ENCODE assay signal across 9 mouse cellular contexts in the genomic region with DNA sequence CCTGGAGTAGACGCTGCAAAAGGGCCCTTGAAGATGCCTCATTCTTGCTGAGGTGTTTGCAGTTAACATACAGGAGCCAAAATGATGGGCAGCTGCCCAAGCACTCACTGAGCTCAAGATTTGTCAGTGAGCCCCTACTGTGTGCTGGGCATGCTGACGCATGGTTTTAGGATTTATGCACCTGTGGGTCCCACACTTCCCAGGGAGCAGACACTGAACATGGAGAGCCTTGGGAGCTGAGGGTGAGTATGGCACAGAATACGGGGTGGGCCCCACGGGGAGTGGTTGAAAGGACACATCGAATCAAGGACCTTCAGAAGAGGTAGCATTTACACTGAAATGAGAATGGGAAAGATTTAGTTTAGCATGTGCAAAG. TPM values are rescaled to one million over a fixed set of nuclear protein-coding genes. Genes with fewer than 3 reads are reported as not detected.
DNase-seq lines count a peak whose midpoint lies in the region; ATAC-seq and TF ChIP-seq lines count a peak whose summit lies in the region.
"Had no signal": no experiment of that assay in that cellular context is flagged by ENCODE, and none has a peak within 500 bp of the region (broad histone marks: within the 10 kb centered on the region; RNA-seq: fewer than 3 reads in every experiment).

No protein-coding gene starts in this region.

- H3K27ac ChIP-seq in heart, embryonic 14.5 days (replicated peaks in 1 of 2; ENCODE audit: control insufficient read depth in 1 of 2, insufficient read depth in 1 of 2, low read depth in 2 of 2, low read length in 2 of 2), result peak overlapping the region; percentile 75 to 76
- H3K27ac ChIP-seq in midbrain, embryonic 13.5 days, result peak overlapping the region; percentile 63
- H3K27ac ChIP-seq in midbrain, embryonic 11.5 days (ENCODE audit: low read depth, low read length), result no peak overlapping the region
- H3K27ac ChIP-seq in hindbrain, postnatal 0 days, result peak overlapping the region; percentile 81
- H3K27ac ChIP-seq in stomach, postnatal 0 days (replicated peaks), result peak overlapping the region; percentile 81
- H3K27ac ChIP-seq: kidney, embryonic 15.5 days; liver, embryonic 13.5 days had no signal

- no peak overlapping the region for H3K9ac ChIP-seq in heart, embryonic 14.5 days (ENCODE audit: low read length)
- no peak overlapping the region for H3K9ac ChIP-seq in midbrain, embryonic 13.5 days (replicated peaks)
- no peak overlapping the region for H3K9ac ChIP-seq in midbrain, embryonic 11.5 days (ENCODE audit: low read length)
- H3K9ac ChIP-seq in hindbrain, postnatal 0 days (replicated peaks; ENCODE audit: low read length), result no peak overlapping the region; the same call in 1 of the 2 replicates
- H3K9ac ChIP-seq in stomach, postnatal 0 days (ENCODE audit: low read length), result no peak overlapping the region
- H3K9ac ChIP-seq: kidney, embryonic 15.5 days; liver, embryonic 13.5 days had no signal

- 64% methylated on average over 5 of the region's 5 CpGs for WGBS in heart, embryonic 14.5 days
- 77% methylated on average over 5 of the region's 5 CpGs for WGBS in midbrain, embryonic 13.5 days
- WGBS in midbrain, embryonic 11.5 days, result 84% methylated on average over 5 of the region's 5 CpGs
- 40% methylated on average over 5 of the region's 5 CpGs for WGBS in hindbrain, postnatal 0 days
- 57% methylated on average over 5 of the region's 5 CpGs for WGBS in stomach, postnatal 0 days

- H3K4me2 ChIP-seq in heart, embryonic 14.5 days (ENCODE audit: low read length), result peak overlapping the region; percentile 44
- H3K4me2 ChIP-seq in midbrain, embryonic 13.5 days (replicated peaks), result no peak overlapping the region
- no peak overlapping the region for H3K4me2 ChIP-seq in midbrain, embryonic 11.5 days
- H3K4me2 ChIP-seq in hindbrain, postnatal 0 days (ENCODE audit: low read depth, low read length), result peak overlapping the region; percentile 39
- H3K4me2 ChIP-seq in stomach, postnatal 0 days (replicated peaks; ENCODE audit: low read depth), result peak overlapping the region; percentile 25; the same call in 1 of the 2 replicates
- H3K4me2 ChIP-seq: kidney, embryonic 15.5 days; liver, embryonic 13.5 days had no signal

- no peaks in the 10 kb centered on the region for H3K9me3 ChIP-seq in heart, embryonic 14.5 days (ENCODE audit: control insufficient read depth, low read length)
- H3K9me3 ChIP-seq in midbrain, embryonic 13.5 days, result no peaks in the 10 kb centered on the region
- H3K9me3 ChIP-seq in midbrain, embryonic 11.5 days (ENCODE audit: control insufficient read depth, low read length), result no peaks in the 10 kb centered on the region
- no peaks in the 10 kb centered on the region for H3K9me3 ChIP-seq in hindbrain, postnatal 0 days (ENCODE audit: low read length)
- no peaks in the 10 kb centered on the region for H3K9me3 ChIP-seq in stomach, postnatal 0 days (ENCODE audit: control insufficient read depth, low read length)
- H3K9me3 ChIP-seq: kidney, embryonic 15.5 days; liver, embryonic 13.5 days had no signal

- no peaks in the 10 kb centered on the region for H3K27me3 ChIP-seq in heart, embryonic 14.5 days (ENCODE audit: control insufficient read depth, insufficient read depth, low read length)
- no peaks in the 10 kb centered on the region for H3K27me3 ChIP-seq in midbrain, embryonic 13.5 days
- no peaks in the 10 kb centered on the region for H3K27me3 ChIP-seq in midbrain, embryonic 11.5 days (ENCODE audit: control insufficient read depth, insufficient read depth, low read length)
- no peaks in the 10 kb centered on the region for H3K27me3 ChIP-seq in hindbrain, postnatal 0 days (ENCODE audit: insufficient read depth, low read length)
- H3K27me3 ChIP-seq in stomach, postnatal 0 days (ENCODE audit: control insufficient read depth, insufficient read depth, low read length), result no peaks in the 10 kb centered on the region
- H3K27me3 ChIP-seq: kidney, embryonic 15.5 days; liver, embryonic 13.5 days had no signal

- ATAC-seq in heart, embryonic 14.5 days (ENCODE audit: insufficient number of reproducible peaks, insufficient read depth, low FRiP score, low read depth), result no peak
- no peak; the same call in 1 of the 2 replicates for ATAC-seq in midbrain, embryonic 13.5 days
- no peak for ATAC-seq in midbrain, embryonic 11.5 days (ENCODE audit: low FRiP score)
- peak; percentile 30; the same call in 1 of the 2 replicates for ATAC-seq in hindbrain, postnatal 0 days
- no peak for ATAC-seq in stomach, postnatal 0 days (ENCODE audit: low FRiP score, low TSS enrichment)

- H3K4me3 ChIP-seq in heart, embryonic 14.5 days (ENCODE audit: control insufficient read depth in 1 of 2, insufficient read depth in 1 of 2, low read depth in 1 of 2, low read length in 2 of 2), result no peak overlapping the region
- H3K4me3 ChIP-seq in midbrain, embryonic 13.5 days (replicated peaks), result no peak overlapping the region
- no peak overlapping the region for H3K4me3 ChIP-seq in midbrain, embryonic 11.5 days (ENCODE audit: low read depth, low read length)
- H3K4me3 ChIP-seq in hindbrain, postnatal 0 days (ENCODE audit: low read length), result no peak overlapping the region
- H3K4me3 ChIP-seq in stomach, postnatal 0 days (ENCODE audit: low read depth, low read length), result no peak overlapping the region
- H3K4me3 ChIP-seq: kidney, embryonic 15.5 days; liver, embryonic 13.5 days had no signal

- TF ChIP-seq CTCF in hindbrain, postnatal 0 days (IDR thresholded peaks at IDR 0.05; ENCODE audit: low read depth), result no peak
- TF ChIP-seq CTCF in stomach, postnatal 0 days (IDR thresholded peaks at IDR 0.05; ENCODE audit: low read depth), result no peak

- DNase-seq in heart, adult 18-20 months, result no peak
- no peak for DNase-seq in midbrain, embryonic 11.5 days (ENCODE audit: low spot score, missing footprints)
- no peak for DNase-seq in hindbrain, postnatal 0 days (ENCODE audit: low spot score)
- DNase-seq in stomach, postnatal 0 days (ENCODE audit: low spot score), result no peak
- DNase-seq in cerebellum, adult 8-10 months, result no peak
- DNase-seq: liver, embryonic 13.5 days had no signal

- no peak for TF ChIP-seq EP300 in stomach, postnatal 0 days (optimal IDR thresholded peaks at IDR 0.05)

- peaks cover 9 to 16% of the 10 kb centered on the region in 2 experiments for H3K4me1 ChIP-seq in heart, embryonic 14.5 days (ENCODE audit: control insufficient read depth in 2 of 2, insufficient read depth in 2 of 2, low read length in 2 of 2)
- H3K4me1 ChIP-seq in midbrain, embryonic 13.5 days (replicated peaks), result peaks cover 9% of the 10 kb centered on the region
- no peaks in the 10 kb centered on the region for H3K4me1 ChIP-seq in midbrain, embryonic 11.5 days (ENCODE audit: control insufficient read depth, insufficient read depth, low read length)
- H3K4me1 ChIP-seq in hindbrain, postnatal 0 days (ENCODE audit: insufficient read depth, low read length), result peaks cover 6% of the 10 kb centered on the region
- H3K4me1 ChIP-seq in stomach, postnatal 0 days (replicated peaks; ENCODE audit: control insufficient read depth, insufficient read depth), result no peaks in the 10 kb centered on the region; the same call in 1 of the 2 replicates
- H3K4me1 ChIP-seq: kidney, embryonic 15.5 days had no signal

- no peaks in the 10 kb centered on the region for H3K36me3 ChIP-seq in heart, embryonic 14.5 days (ENCODE audit: control insufficient read depth, insufficient read depth, low read length)
- H3K36me3 ChIP-seq in midbrain, embryonic 13.5 days, result no peaks in the 10 kb centered on the region
- H3K36me3 ChIP-seq in midbrain, embryonic 11.5 days (ENCODE audit: control insufficient read depth, insufficient read depth, low read length), result no peaks in the 10 kb centered on the region
- no peaks in the 10 kb centered on the region for H3K36me3 ChIP-seq in hindbrain, postnatal 0 days (ENCODE audit: insufficient read depth, low read length)
- no peaks in the 10 kb centered on the region for H3K36me3 ChIP-seq in stomach, postnatal 0 days (ENCODE audit: control insufficient read depth, insufficient read depth, low read length)
- H3K36me3 ChIP-seq: kidney, embryonic 15.5 days; liver, embryonic 13.5 days had no signal

RNA-seq across cellular contexts. Expression of a gene that starts 0.2 kb away (rescaled TPM):
- polyA plus RNA-seq in heart, embryonic 14.5 days (2014; fragmentation: Nextera tagmentation; extraction: Ambion mirVana), result 0.14 and 0.19 TPM in 2 replicates
- total RNA-seq in heart, adult 18-20 months (2021), result under 1 TPM; 0.27 to 0.54 TPM
- 0.45 and 0.70 TPM in 2 replicates for polyA plus RNA-seq in midbrain, embryonic 13.5 days (2015; fragmentation: Nextera tagmentation; extraction: Ambion mirVana)
- polyA plus RNA-seq in midbrain, embryonic 11.5 days (2014; fragmentation: Nextera tagmentation; extraction: Ambion mirVana), result 0.03 and 0.07 TPM in 2 replicates
- 42.1 and 50.7 TPM in 2 replicates for total RNA-seq in hindbrain, postnatal 0 days (2014; rRNA removed)
- polyA plus RNA-seq in hindbrain, postnatal 0 days (2015; fragmentation: Nextera tagmentation; extraction: Ambion mirVana), result 2.9 and 3.1 TPM in 2 replicates
- polyA plus RNA-seq in stomach, postnatal 0 days (2015; fragmentation: Nextera tagmentation; extraction: Ambion mirVana), result 0.02 and 0.15 TPM in 2 replicates
- polyA plus RNA-seq: liver, embryonic 13.5 days had no signal

Comparison
In these comparisons a context has a peak if more than half of its experiments do, and no peak if none do; other contexts are left out.
1. H3K4me2 ChIP-seq: peak in heart, embryonic 14.5 days (single experiment), hindbrain, postnatal 0 days (single experiment) and stomach, postnatal 0 days (single experiment); none in midbrain, embryonic 13.5 days (single experiment) and midbrain, embryonic 11.5 days (single experiment).